Mouse (Mus musculus): Measurements from ENCODE around the gene Capn5.

The Capn5 gene

DNA sequence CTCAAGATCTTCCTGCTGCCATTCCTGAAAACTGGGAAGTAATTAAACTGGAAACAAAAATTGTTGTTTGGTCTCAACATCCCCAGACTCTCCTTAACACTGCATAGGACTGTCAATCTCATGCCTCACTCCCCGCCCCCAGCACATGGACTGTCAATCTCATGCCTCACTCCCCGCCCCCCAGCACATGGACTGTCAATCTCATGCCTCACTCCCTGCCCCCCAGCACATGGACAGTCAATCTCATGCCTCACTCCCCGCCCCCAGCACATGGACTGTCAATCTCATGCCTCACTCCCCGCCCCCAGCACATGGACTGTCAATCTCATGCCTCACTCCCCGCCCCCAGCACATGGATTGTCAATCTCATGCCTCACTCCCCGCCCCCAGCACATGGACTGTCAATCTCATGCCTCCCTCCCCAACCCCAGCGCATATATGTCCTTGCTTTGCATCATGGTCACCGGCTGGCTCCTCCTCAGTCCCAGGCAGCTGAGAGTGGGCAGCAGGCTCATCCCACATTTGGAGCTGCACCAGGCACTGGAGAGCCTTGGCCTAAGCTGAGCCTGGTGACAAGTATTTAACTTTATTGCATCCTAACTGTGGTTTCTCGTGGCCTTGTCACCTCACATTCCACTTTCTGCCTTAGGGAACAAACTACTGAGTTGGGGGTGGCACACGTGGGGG, 29.2 kb downstream of the Capn5 start:
- no peak for DNase-seq (ENCODE audit: low spot score in 2 of 2)

DNA sequence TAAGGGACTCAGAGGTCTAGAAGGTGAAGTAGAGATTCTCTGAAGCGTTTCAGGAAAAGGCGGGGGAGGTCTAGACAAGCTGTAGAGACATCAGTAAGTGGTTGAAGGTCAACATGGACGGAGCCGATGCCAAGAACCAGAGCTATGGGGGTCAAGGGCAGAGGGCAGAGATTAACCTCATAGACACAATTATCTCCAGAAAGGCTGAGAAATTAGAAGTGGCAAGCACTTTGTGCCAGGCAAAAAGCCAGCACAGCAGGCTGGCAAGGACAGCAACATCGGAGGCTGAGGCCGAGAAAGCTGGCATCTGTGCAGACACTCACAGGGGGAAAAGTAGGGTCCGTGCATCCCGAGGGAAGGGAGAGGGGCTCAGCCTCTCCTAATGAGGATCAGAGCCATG, 30.3 kb downstream of the Capn5 start:
- DNase-seq (ENCODE audit: low spot score in 2 of 2): no peak

DNA sequence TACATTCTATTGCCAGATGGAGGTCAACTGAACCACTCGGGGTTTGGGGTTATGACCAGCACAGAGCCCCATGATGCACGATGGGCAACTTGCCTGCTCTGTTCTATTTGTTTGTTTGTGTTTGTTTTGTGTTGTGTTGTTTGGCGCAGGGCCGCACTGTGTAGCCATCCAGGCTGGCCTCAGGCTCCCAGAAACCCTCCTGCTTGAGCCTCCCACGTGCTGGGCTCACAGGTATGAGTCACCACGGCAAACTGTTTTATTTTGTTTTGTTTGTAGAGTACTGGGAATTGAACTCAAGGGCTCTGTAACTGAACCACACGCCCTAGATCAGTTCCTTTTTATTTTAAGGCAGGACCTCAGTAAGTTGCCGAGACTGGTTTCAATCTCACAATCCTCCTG, 31.6 kb downstream of the Capn5 start:
- DNase-seq (ENCODE audit: low spot score in 2 of 2): no peak

DNA sequence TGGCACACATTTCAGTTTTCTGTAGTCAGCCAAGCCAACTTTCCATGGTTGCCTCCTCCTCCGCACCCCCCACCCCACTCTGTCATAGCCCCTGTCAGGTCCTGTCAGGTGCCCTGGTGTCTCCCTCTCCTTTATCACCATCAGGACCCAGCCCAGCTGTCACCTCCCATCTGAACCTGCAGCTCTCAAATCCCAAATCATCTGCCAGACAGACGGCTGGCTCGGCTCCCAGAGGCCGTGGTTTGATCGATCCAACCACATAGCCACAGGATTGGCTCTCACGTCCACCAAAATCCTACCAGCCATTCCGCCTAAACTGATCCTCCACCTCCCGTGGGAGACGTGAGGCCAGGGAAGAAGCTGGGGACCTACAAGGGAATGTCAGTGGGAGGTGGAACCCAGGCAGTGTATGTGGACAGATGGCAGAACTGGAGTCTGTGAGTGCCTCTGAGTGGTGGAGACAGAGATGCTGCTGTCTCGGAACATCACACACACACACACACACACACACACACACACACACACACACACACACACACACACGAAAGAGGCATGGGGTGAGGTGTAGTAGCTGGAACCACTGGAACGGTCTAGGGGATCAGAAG, 32.1 kb downstream of the Capn5 start:
- no peak for DNase-seq (ENCODE audit: low spot score in 2 of 2)

DNA sequence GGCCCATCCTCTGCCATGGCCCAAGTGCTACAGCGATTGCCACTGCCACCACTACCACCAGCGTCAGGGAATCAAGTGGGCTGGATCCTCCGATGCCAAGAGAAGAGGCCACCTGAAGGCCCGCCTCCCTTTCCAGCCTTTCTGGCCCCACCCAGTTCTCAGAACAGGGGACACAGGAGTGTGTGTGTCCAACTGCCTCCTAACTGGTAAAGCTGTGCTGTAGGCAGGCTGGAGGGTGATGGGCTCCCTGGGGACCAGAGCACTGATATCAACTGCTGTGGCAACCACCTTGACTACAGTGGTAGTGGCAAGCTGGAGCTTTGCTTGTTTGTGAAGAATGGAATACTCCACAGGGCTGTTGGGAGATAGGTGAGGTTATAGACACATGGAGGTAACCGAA, 32.7 kb downstream of the Capn5 start, which contains the start of gene Omp:
TSS of gene Omp (minus strand) at position 101 of the 400 bp plus-strand sequence.
- DNase-seq (ENCODE audit: low spot score in 2 of 2): no peak

DNA sequence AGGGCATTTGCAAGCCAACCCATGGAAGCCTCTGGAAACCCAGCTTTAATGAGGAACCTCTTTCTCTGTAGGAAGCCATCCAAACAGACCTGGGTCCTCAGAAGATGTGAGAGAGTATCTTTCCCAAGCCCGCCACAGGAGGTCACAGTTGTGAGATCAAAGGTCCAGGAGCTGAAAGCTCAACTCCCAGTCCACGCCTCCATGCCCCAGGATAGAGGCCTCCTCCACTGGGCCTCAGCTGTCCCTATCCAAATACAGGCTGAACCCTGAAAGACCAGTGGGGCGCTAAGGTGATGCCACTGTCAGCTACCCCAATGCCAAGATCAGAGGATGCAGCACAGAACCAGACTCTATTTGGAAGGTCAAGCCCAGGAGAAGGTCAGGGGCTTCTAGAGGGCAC, 35.4 kb downstream of the Capn5 start:
- no peak for DNase-seq (ENCODE audit: low spot score in 2 of 2)

DNA sequence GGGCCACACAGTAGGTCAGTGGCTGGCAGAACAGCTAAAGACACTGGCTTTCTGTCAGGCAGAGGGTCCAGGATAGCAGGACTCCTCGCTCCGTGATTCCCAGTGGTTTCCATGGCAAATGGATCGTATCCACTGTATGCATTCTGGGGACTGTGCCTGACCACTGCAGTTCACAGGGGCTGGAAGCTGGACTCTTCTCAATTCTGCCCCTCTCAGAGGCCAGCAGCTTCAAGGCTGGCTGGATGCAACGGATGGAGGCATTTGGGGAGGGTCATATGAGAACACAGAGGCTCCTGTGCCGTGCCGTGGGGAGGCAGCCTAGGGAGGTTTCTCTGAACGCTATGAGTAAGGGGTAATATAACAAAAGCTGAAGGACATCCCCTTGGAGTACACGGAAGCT, 35.8 kb downstream of the Capn5 start:
- no peak for DNase-seq (ENCODE audit: low spot score in 2 of 2)

DNA sequence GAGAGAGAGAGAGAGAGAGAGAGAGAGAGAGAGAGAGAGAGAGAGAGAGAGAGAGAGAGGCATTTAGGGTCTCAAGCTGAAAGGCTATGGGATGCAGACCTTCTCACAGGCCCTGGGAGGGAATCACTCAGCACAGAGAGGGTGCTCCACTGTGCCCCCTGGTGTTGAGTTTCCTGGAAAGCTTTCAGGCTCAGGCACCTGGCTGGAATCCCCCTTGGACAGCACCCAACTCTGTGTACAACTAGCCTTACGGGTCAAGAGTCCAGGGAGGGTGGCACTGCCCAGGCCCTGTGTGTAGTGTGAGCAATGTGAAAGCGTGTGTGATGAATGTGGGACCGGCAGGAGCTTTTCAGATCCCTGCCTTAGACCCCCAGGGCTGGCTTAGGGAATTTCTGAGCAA, 36.9 kb downstream of the Capn5 start:
- no peak for DNase-seq (ENCODE audit: low spot score in 2 of 2)

DNA sequence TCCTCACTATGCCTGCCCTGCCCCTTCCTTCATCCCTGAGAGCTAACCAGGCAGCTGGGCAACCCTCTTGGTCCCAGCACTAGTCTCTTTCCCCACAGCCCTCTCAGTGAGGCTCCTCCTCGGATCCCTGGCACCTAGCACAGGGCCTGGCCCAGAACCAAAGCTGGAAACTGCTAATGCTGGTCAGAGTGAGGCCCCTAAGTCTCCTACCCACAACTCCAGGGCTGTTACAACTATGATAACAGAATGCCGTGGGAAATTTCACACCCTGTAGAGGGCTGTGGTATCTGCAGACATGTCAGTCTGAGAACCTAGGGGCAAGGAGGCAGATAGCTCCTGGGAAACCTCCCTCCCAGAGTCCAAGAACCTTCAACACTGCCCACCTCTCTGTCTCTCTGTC, 37.5 kb downstream of the Capn5 start:
- no peak for DNase-seq (ENCODE audit: low spot score in 2 of 2)

DNA sequence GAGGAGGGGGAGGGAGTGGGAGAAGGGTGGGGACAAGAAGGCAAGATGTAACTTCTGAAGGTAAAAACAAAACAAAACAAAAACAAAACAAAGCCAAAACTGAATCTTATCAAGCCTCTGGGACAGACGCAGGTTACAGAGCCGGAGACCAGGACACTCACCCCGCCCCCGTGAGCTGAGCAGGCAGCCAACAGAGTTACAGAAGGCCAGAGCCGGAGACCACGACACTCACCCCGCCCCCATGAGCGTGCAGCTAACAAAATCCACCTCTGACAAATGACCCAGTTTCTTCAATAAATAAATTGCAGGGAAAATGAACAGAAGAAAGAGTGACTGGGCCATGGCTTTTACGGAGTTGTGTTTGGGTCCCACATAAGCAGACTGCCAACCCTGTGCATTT, 38.9 kb downstream of the Capn5 start:
- DNase-seq (ENCODE audit: low spot score in 2 of 2): no peak

DNA sequence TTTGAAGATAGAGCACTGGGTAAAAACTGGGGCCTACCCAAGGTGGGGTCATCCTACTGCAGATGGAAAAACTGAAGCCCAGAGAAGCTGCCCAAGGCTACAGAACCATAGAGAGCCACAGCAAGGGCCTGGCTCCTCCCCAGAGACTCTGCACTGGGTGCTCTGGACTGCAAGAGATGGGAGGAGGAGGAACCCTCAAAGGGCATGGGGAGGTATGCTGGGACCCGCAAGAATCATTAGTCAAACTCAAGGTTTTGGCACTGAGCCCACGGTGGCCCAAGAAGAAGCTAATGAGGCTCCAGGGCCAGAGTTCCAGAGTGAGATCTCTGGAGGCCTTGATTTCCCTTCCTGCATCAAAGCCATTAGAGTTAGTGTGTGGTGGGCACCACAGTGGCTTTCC, 40.1 kb downstream of the Capn5 start:
- no peak for DNase-seq (ENCODE audit: low spot score in 2 of 2)

DNA sequence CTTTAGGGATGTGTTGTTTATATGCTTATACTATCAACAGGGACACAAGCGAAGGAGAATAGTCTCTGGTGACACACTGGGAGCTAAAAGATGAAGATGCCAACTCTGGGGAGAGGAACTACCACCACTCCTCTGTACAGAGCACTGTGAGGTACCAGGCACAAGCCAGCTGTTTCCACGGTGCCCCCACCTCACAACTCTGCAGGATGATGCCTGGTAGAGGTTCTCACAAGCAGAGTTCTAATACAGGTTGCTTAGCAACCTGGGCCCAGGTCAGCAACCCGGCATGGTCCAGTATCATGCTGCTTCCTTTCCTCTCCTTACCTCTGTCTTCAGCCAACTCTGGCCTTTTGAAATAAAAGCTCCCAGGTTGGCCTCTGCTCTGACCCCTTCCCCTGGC, 40.5 kb downstream of the Capn5 start:
- DNase-seq (ENCODE audit: low spot score in 2 of 2): no peak

DNA sequence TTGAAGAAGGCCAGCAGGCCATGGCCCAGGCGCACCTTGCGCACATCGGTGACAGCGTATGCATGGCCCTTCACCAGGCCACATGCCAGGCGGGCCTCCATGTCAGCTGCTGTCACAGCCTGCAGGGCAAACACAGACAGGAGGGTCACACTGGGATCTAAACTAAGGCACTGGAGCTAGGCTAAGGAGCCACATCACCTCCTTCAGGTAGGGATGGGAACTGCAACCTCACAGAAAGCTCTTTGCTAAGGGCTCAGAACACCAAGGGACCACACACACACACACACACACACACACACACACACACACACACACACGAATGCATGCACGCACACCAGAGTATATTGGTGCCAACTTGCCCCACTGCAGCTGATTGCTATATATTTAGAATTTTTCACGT, 46.3 kb downstream of the Capn5 start:
- DNase-seq (ENCODE audit: low spot score in 2 of 2): no peak

DNA sequence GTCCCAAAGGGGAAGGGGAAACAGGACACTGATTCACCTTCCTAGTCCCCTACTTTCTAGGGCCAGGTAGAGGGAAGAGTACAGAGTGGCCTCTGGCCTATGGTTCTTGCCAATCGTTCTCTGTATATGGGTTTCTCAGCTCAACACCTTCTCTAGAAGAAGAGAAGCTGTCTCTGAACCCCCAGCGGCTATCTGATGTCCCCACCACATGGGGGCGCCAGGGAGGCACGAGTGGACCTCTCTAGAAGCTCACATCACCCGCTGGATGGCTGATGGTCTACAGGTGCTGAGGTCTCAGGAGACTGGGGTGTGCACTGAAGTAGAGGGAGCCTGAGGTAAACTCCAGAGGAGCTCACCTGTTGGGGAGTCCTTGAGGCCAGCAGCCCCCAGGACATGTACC, 52.6 kb downstream of the Capn5 start:
- DNase-seq (ENCODE audit: low spot score in 2 of 2): no peak

DNA sequence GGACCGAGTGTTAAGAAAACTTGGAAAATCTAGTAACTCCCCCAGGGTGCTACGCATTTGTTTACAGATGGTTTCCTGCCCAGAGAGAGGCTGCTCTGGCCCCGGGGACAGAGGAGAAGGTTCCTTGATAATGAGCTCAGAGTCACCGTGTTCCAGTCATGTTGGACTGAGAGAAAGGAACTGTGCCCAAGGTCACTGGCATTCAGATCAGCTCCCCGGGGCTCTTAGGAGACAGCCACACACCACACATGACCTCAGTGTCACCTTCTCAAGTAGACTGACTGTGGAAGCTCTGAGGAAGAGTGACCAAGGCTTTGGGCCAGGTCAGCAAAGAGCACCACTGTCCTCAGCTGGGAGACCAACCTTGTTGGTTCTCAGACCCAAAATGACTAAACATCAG, 53.4 kb downstream of the Capn5 start:
- no peak for DNase-seq (ENCODE audit: low spot score in 2 of 2)

DNA sequence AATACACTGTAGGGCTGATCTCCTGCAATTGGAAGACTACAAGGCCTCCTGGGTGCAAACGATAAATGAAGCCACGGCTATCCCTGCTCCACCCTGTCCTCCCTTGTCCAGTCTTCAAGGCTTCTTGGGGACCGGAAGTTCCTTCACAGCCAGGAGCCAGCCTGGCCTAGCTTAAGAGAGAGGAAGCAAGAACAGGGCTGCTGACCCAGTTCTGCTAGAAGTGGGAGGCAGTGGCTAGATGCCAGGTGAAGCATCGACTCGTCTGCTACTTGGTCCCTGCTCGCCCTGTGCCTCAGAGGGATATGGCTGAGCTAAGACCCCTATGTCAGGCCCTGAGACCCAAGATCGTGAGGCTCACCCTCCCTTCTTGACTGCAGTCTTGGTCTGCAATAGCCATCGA, 56.4 kb downstream of the Capn5 start:
- DNase-seq (ENCODE audit: low spot score in 2 of 2): no peak

DNA sequence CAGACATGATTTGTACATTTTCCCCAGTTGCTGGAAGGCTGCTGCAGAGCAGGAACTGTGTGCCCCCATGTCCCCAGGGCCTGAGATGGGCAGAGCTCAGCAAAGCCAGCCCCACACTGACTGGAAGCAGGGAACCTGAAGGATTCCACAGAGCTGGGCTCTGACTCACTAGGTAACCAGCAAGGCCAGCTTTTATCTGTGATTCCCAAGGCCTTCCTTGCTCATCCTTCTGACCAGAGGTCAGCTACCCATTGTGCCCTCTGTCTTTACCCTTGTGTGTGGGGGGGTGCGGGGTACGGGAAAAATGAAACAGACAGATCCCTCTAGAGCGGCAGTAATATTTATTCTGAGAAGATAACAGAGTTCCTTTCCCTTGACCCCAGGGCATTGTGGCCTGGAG, 56.8 kb downstream of the Capn5 start:
- DNase-seq (ENCODE audit: low spot score in 2 of 2): no peak

DNA sequence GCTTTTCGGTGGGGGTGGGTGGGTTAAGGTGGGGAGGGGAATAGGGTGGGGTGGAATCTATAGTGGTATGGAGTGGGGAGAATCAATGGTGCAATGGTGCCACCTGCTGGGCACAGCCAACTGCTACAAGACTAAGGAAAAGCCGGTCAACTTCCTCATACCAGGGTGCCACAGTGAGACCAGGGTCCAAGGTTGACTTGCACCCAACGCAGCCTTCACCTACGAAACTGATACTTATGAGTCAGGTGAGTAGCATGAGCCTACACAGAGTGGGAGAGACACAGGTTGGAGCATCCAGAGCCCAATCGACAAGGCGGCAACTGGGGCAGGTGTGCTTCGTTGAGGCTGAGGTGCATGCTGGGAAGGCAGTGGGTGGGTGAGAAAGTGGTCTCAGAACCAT, 57.7 kb downstream of the Capn5 start:
- peak; percentile 57 to 70 for DNase-seq (ENCODE audit: low spot score in 2 of 2)

DNA sequence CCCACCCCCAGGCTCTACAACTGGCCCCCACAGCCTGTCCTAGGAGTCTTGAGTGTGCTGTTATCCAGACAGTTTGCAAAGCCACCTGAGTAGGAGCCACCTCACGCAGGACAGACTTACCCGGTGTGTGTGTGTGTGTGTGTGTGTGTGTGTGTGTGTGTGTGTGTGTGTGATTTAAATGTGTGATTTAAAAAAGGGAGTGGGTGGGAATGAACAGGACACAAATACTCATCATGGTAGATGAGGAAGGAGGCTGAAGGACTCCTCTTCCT, 58.2 kb downstream of the Capn5 start:
- DNase-seq (ENCODE audit: low spot score in 2 of 2): no peak

DNA sequence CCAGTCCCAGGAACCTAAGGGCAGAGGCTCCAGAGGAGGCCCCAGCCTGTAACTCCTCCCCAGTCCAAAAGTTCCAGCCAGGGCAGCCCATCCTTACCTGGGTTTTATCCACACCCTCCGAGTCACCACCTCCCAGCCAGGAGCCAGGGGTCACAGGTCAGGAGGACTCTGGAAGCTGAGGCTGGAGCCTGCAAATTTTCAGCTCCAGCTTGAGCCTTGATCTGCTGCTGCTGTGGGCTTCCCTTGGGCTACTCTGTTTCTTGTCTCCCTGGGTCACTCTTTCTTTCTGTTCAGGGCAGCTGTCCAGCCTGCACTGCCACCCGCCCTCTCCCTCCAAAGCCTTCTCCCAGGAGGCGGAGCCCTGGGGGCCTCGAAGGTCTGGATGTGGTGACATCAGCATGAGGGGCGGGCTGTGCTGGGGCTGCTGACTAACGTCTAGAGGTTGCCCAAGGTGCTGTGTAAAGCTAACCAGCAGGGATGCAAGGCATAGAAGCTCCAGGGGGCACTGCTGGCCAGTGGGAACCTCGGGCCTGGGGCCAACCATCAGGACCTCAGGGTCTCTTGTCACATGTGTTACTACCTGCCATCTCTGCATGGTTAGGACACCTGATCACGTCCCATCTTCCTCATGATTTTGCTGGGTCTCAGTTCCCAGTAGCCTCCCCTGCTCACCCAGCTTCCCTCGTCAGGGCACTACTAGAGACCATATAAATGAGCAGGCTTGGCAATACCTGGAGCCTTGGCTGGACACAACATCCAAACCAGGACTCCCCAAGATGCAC, 58.7 kb downstream of the Capn5 start, which contains the start of gene Myo7a:
TSS of gene Myo7a (minus strand) at position 346 of the 782 bp plus-strand sequence.
- DNase-seq (ENCODE audit: low spot score in 2 of 2): no peak

DNA sequence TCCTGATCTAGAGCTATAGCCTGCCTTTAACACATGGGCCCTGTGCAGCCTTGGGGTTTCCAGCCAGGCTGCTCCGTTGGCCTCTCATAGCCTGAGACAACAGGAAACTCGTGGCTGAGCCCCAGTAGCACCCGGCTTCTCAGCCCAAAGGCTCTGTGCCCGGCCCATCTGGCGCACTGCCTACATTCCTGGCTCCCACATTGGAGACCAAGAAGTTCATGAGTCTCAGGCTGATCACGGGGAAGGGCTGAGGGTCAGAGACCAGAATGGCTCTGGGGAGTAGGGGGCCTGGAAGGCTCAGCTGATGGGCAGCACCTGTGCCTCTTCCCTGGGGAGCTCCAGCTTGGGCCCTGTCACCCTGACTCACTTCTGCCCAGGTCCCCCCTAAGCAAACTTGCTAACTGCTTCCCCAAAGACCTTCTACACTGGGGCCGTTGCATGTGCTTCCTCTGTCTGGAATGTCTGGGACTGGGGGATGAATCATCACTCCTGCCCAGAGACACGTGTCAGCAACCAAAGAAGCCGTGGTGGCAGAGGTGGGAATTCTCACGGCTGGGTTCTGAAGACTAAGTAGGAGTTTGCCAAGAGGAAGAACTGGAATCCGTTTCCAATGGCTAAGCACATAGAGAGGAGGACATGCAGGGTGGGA, 60.9 kb downstream of the Capn5 start:
- no peak for DNase-seq (ENCODE audit: low spot score in 2 of 2)

DNA sequence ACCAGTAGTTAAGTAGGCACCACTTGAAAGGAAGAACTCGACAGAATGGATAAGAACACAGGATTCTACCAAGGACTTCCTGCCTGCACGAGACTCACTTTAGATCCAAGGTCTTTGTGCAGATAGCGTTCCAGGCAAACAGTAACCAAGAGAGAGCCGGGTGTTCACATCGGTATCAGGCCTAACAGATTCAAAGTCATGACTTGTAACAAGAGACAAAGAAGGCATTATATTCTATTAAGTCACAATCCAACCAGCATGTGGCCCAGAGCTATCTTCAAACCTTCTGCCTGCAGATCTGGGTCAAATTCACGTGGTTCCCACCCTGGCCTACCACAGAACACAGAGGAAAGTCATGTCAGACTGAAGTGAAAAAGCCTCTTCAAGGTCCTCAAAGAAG, 63.4 kb downstream of the Capn5 start:
- DNase-seq (ENCODE audit: low spot score in 2 of 2): no peak

DNA sequence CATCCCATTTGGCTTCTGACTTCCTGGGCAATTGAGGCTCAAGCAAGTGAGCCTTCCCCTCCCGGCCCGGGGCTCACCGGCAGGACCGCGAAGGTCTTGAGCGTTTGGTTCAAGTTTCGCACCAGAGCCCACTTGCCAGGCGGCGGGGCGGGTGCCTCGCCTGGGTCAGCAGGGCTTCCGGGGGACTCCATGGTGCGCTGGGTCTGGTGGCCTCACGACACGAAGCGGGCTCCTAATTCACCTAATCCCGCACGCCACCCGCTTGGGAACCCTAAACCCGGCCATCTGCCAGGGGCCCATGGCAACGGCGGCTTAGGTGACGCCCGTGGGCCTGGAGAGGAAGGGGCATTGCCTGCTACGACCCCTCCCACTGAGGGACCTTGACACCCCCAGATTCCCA, 66.8 kb downstream of the Capn5 start:
- no peak for DNase-seq (ENCODE audit: low spot score in 2 of 2)

All from frontal cortex, postnatal 25 days (tissue).